Mouse (Mus musculus) bone marrow macrophage, adult 2 months (primary cell): ENCODE measurements around the gene Meig1. TPM values are rescaled to one million over a fixed set of nuclear protein-coding genes. Genes with fewer than 3 reads are reported as not detected.
"Not testable (repeated sequence)": the region's sequence is repeated elsewhere in the genome, so short reads cannot be mapped to it uniquely, and the experiment has no call there.

Experiments
- H3K27ac ChIP-seq: 2 replicates; pipeline ENCODE4 v1.5.1; 2012; ENCODE audit warnings: low read depth, low read length; ENCODE audit not compliant: insufficient read depth
- H3K4me1 ChIP-seq: 2 replicates; pipeline ENCODE4 v1.6.1; 2012; ENCODE audit warnings: low read length; ENCODE audit not compliant: control insufficient read depth, insufficient read depth
- H3K4me3 ChIP-seq: 2 replicates; pipeline ENCODE4 v1.5.1; 2012; ENCODE audit warnings: mild to moderate bottlenecking, low read length, moderate library complexity; ENCODE audit not compliant: insufficient read depth
- CTCF ChIP-seq: IDR thresholded peaks from 2 replicates; pipeline ENCODE4 v1.5.1; 2012; ENCODE audit warnings: low read depth, mild to moderate bottlenecking, low read length, moderate library complexity
- POLR2A ChIP-seq: IDR thresholded peaks from 2 replicates; pipeline ENCODE4 v1.6.1; 2012; ENCODE audit warnings: mild to moderate bottlenecking, low read depth, low read length, borderline replicate concordance
- polyA plus RNA-seq: library from polyadenylated mRNA; stranded (reverse); fragments of >200 nt; gene quantifications from 2 replicates; pipeline ENCODE4 v1.2.4, GENCODE M21; 2012; ENCODE audit not compliant: missing spikeins, insufficient read depth, insufficient read length

The Meig1 gene
- polyA plus RNA-seq, 1 experiment = 2.4 TPM

- Histone ChIP-seq H3K4me1 (peaks cover 33% of the 10 kb centered on the region), H3K27ac (no peak overlapping the region), H3K4me3 (no peak overlapping the region)
- TF ChIP-seq CTCF = no peak
Measured at GRCm38 (mm10) chr2:3420157-3420556, 2.3 kb downstream of the Meig1 start.

- H3K4me1 ChIP-seq = peaks cover 33% of the 10 kb centered on the region
- H3K27ac ChIP-seq = peak overlapping the region; percentile 37
- H3K4me3 ChIP-seq = peak overlapping the region; percentile 64
- TF ChIP-seq POLR2A = no peak
- no peak for TF ChIP-seq CTCF
Measured at GRCm38 (mm10) chr2:3418883-3419431, 3.5 kb downstream of the Meig1 start.

- H3K27ac ChIP-seq = no peak overlapping the region
- peaks cover 14% of the 10 kb centered on the region for H3K4me1 ChIP-seq
- H3K4me3 ChIP-seq = no peak overlapping the region
- no peak for TF ChIP-seq POLR2A
- no peak for TF ChIP-seq CTCF
Measured at GRCm38 (mm10) chr2:3415676-3416075, 6.8 kb downstream of the Meig1 start.

GRCm38 (mm10) chr2:3414241-3414640 is 8.2 kb downstream of the Meig1 start:
- Histone ChIP-seq H3K4me1 (0 out of 2 replicates have a peak, but pooled peaks cover 3% of the 10 kb centered on the region), H3K4me3 (no peak overlapping the region), H3K27ac (no peak overlapping the region)
- TF ChIP-seq POLR2A = no peak
- peak; percentile 66 for TF ChIP-seq CTCF

GRCm38 (mm10) chr2:3407756-3408155 is 14.7 kb downstream of the Meig1 start:
- Histone ChIP-seq H3K4me1 (no peaks in the 10 kb centered on the region), H3K4me3 (no peak overlapping the region), H3K27ac (no peak overlapping the region)
- TF ChIP-seq POLR2A (no peak), CTCF (no peak)

- Histone ChIP-seq H3K4me1 (no peaks in the 10 kb centered on the region), H3K4me3 (no peak overlapping the region)
- TF ChIP-seq POLR2A (no peak), CTCF (no peak)
Measured at GRCm38 (mm10) chr2:3405981-3406380, 16.5 kb downstream of the Meig1 start.

GRCm38 (mm10) chr2:3397110-3397509 is 25.3 kb downstream of the Meig1 start, which contains the start of gene Olah:
TSS of gene Olah (minus strand) at chr2:3397210.
- H3K4me3 ChIP-seq, H3K4me1 ChIP-seq, H3K27ac ChIP-seq: not testable (repeated sequence)

More at GRCm38 (mm10) chr2:3405981-3406380, 16.5 kb downstream of the Meig1 start:
- H3K27ac ChIP-seq = no peak overlapping the region

GRCm38 (mm10) chr2:3391945-3392344 is 30.5 kb downstream of the Meig1 start:
- Histone ChIP-seq H3K27ac (no peak overlapping the region), H3K4me1 (no peaks in the 10 kb centered on the region), H3K4me3 (no peak overlapping the region)
- no peak for TF ChIP-seq CTCF
- TF ChIP-seq POLR2A = no peak

- TF ChIP-seq POLR2A = no peak
- TF ChIP-seq CTCF = no peak
- no peak overlapping the region for H3K4me3 ChIP-seq
- H3K4me1 ChIP-seq = no peaks in the 10 kb centered on the region
Measured at GRCm38 (mm10) chr2:3387105-3387860, 35.2 kb downstream of the Meig1 start.

GRCm38 (mm10) chr2:3365127-3365526 is 57.3 kb downstream of the Meig1 start:
- no peaks in the 10 kb centered on the region for H3K4me1 ChIP-seq
- no peak overlapping the region for H3K27ac ChIP-seq
- no peak for TF ChIP-seq POLR2A
- TF ChIP-seq CTCF = no peak
- H3K4me3 ChIP-seq = no peak overlapping the region

More at GRCm38 (mm10) chr2:3387105-3387860, 35.2 kb downstream of the Meig1 start:
- H3K27ac ChIP-seq = no peak overlapping the region
